Mouse (Mus musculus) activated CD4-positive, CD25-positive, alpha-beta regulatory T cell (primary cell): ENCODE data around the gene Rhox13. TPM values are rescaled to one million over a fixed set of nuclear protein-coding genes. Genes with fewer than 3 reads are reported as not detected.

ENCODE experiments used
- polyA plus RNA-seq, 2 experiments: library from polyadenylated mRNA; unstranded; fragments of 100-300 nt; shearing (Covaris generic); gene quantifications; one replicate each; pipeline ENCODE4 v1.2.1; 2017

The Rhox13 gene
- not detected for polyA plus RNA-seq

DNA sequence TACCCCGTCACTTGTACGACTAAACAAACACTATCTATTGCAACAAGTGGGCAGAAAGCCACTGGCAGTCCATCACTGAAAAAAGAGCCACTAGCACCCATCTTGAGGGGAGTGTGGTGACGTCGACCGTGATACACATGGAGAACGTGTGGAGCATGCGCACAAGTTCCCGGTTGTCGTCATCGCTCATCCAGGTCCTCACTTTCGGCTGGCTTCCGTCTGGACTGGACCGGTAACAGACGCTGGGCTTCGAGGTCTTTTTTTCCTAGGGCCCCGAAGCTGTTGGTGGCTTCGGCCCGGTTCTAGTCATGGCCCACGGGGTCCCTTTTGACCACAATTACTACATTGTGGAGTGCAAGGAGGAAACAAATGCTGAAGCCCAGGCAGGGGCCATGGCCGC, at the start of gene Rhox13:
Rhox13 (plus strand) TSS at position 238 of the 400 bp plus-strand sequence.

DNA sequence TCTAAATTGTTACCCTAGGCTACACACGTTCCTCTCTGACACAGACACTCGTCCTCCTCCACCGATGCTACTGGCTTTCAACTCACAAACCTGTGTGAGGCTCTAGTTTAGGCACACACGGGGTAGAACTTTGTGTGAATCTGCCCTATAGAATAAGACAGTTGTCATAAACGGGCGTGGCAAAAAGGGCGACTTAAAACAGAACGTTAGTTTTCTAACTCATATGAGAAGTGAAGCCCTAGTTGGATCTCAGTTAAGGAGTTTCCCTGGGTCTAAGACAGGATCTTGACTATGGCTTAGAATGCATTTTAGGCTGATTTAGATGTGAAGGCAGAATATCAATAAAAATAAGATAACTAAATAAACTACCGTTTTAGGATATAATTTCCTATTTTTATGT, 36.0 kb upstream of the Rhox13 start, which contains the start of gene Rhox11:
Rhox11 (minus strand) TSS at position 101 of the 400 bp plus-strand sequence.

GRCm38 (mm10) chrX:38110807-38111206, 10.2 kb upstream of the Rhox13 start, which contains the start of gene Rhox12:
Gene Rhox12, minus strand, starts transcription at chrX:38110907.

Other genes with a start within 250 kb of the Rhox13 start
- under 1 TPM in 1 of 2 experiments, not detected in 1; 0.20 TPM for gene Rhox8, start 242.3 kb upstream of the Rhox13 start, polyA plus RNA-seq
- gene Rhox7b, start 224.0 kb upstream of the Rhox13 start, polyA plus RNA-seq: not detected
- under 1 TPM in 1 of 2 experiments, not detected in 1; 0.27 TPM for gene Rhox9, start 219.4 kb upstream of the Rhox13 start, polyA plus RNA-seq
- gene Btg1-ps1, start 102.4 kb upstream of the Rhox13 start, polyA plus RNA-seq: not detected
- not detected for gene Btg1-ps2, start 78.1 kb upstream of the Rhox13 start, polyA plus RNA-seq
- gene Rhox10, start 54.7 kb upstream of the Rhox13 start, polyA plus RNA-seq: not detected
- gene Rhox11, start 36.1 kb upstream of the Rhox13 start, polyA plus RNA-seq: not detected
- gene Rhox12, start 10.3 kb upstream of the Rhox13 start, polyA plus RNA-seq: under 1 TPM in 1 of 2 experiments, not detected in 1; 0.28 TPM
- gene Zbtb33, start 68.6 kb downstream of the Rhox13 start, polyA plus RNA-seq: 1 to 10 TPM; 1.3 to 1.9 TPM
- gene Tmem255a, start 131.2 kb downstream of the Rhox13 start, polyA plus RNA-seq: 1 to 10 TPM in 1 of 2 experiments, under 1 TPM in 1; 0.36 to 1.6 TPM
- not detected for gene Atp1b4, start 195.0 kb downstream of the Rhox13 start, polyA plus RNA-seq